Mouse (Mus musculus) liver, embryonic 14.5 days (tissue): Measurements from ENCODE around the gene 1700016C15Rik. TPM values are rescaled to one million over a fixed set of nuclear protein-coding genes. Genes with fewer than 3 reads are reported as not detected.

ENCODE experiments used
- ATAC-seq: fragments of 200-750 bp; cut with Nextera tagmentation; 2 replicates; pipeline ENCODE4 v1.8.0; 2017; ENCODE audit warnings: moderate number of reproducible peaks, mild to moderate bottlenecking, moderate library complexity; ENCODE audit not compliant: insufficient read depth
- DNase-seq, 3 experiments: peaks; one replicate each; pipeline ENCODE4 v3.0.0-alpha.2; 2012 to 2013; ENCODE audit warnings: low read depth in 3 of 3, low spot score in 3 of 3
- H3K27ac ChIP-seq: fragments of 300-500 bp; sonication (generic); 2 replicates; pipeline ENCODE4 v1.5.1; 2014; ENCODE audit warnings: moderate library complexity, mild to moderate bottlenecking, control low read depth, inconsistent platforms
- H3K27me3 ChIP-seq: fragments of 300-500 bp; sonication (generic); 2 replicates; pipeline ENCODE4 v1.6.1; 2014; ENCODE audit warnings: mild to moderate bottlenecking, low read length, moderate library complexity; ENCODE audit not compliant: control insufficient read depth, insufficient read depth
- H3K36me3 ChIP-seq: fragments of 300-500 bp; sonication (generic); replicated peaks from 2 replicates; pipeline ENCODE4 v1.6.1; 2014; ENCODE audit warnings: low read depth; ENCODE audit not compliant: control insufficient read depth, insufficient read depth
- H3K4me1 ChIP-seq, 2 experiments: fragments of 200-500 bp in 1 of 2; fragments of 300-500 bp in 1 of 2; sonication (generic) in 1 of 2; replicated peaks; 2 replicates each; pipeline ENCODE4 v1.6.1; 2012 to 2014; ENCODE audit warnings: antibody characterized with exemption in 1 of 2, inconsistent platforms in 1 of 2, low read length in 1 of 2; ENCODE audit not compliant: control insufficient read depth in 2 of 2, insufficient read depth in 2 of 2
- H3K4me2 ChIP-seq: fragments of 300-500 bp; sonication (generic); 2 replicates; pipeline ENCODE4 v1.6.1; 2014; ENCODE audit warnings: low read depth, mild to moderate bottlenecking, control low read depth, moderate library complexity
- H3K4me3 ChIP-seq, 2 experiments: fragments of 200-500 bp in 1 of 2; fragments of 300-500 bp in 1 of 2; sonication (generic) in 1 of 2; 2 replicates each; pipeline ENCODE4 v1.5.1; 2012 to 2014; ENCODE audit warnings: low read depth in 2 of 2, low read length in 2 of 2, mild to moderate bottlenecking in 2 of 2, control low read depth in 1 of 2, inconsistent platforms in 1 of 2, moderate library complexity in 1 of 2; ENCODE audit not compliant: insufficient read depth in 1 of 2
- H3K9ac ChIP-seq: fragments of 300-500 bp; sonication (generic); replicated peaks from 2 replicates; pipeline ENCODE4 v1.6.1; 2014; ENCODE audit warnings: mild to moderate bottlenecking, control low read depth, moderate library complexity
- H3K9me3 ChIP-seq: fragments of 300-500 bp; sonication (generic); 2 replicates; pipeline ENCODE4 v1.6.1; 2016; ENCODE audit warnings: low read length, mixed read lengths; ENCODE audit not compliant: control insufficient read depth
- CTCF ChIP-seq: IDR thresholded peaks from 2 replicates; pipeline ENCODE4 v1.5.1; 2016; ENCODE audit warnings: antibody characterized with exemption, low read depth, control low read depth
- EP300 ChIP-seq: IDR thresholded peaks from 2 replicates; pipeline ENCODE4 v1.6.1; 2016; ENCODE audit warnings: antibody characterized with exemption, low read depth
- WGBS: fragments of 180-500 bp; shearing (Covaris S2); extraction: QIAGEN DNeasy Blood & Tissue Kit; methylation state at CpG from one replicate; pipeline ENCODE4 v1.1.7; 2014; ENCODE audit not compliant: insufficient replicate concordance; 5-methylcytosine and 5-hydroxymethylcytosine counted together
- polyA plus RNA-seq, 2 experiments: library from polyadenylated mRNA; depleted of rRNA in 1 of 2; stranded (reverse) in 1 of 2; unstranded in 1 of 2; fragments of >200 nt; fragmentation: Nextera tagmentation in 1 of 2; extraction: Ambion mirVana in 1 of 2; gene quantifications; 2 replicates each; pipeline versions ENCODE4 v1.2.1 to v1.2.3; 2012 to 2014

Gene 1700016C15Rik
- polyA plus RNA-seq, 2 experiments: not detected

DNA sequence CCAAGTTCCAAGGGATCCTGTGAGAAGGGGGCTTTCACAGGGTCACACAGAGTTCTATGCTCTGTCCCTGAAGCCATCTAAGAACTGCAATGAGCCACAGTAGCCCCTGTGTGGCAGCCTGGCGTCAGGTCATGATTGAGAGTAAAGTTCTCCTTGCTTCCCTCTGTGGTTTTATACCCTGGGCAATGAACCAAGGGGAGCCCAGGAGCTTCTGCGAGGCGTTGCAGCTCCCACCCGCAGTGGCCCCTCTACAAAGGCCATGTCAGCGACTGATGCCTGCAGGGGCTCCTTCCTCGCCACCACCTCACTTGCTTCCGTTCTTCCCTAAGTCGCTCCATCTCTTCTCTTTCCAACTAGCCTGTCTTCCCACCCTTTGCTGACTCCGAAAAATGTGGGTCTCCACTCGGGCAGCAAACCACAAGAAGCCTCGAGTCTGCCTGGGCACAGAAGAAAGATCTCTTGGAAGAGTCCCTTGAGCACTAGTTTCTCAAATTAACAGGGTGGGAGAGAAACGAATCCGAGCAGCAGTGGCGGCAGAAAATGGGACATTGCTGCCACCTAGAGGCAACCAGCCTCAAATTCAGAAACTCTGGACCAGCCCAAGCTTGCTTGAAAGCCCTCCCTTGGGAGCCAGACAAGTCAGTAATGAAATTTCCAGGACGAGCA lies 27.0 kb upstream of the 1700016C15Rik start:
- no peak overlapping the region; the same call in 1 of the 2 replicates for H3K9ac ChIP-seq
- TF ChIP-seq EP300 (no peak), CTCF (peak; percentile 76)
- H3K36me3 ChIP-seq: no peaks in the 10 kb centered on the region
- H3K9me3 ChIP-seq: no peaks in the 10 kb centered on the region
- peak overlapping the region; percentile 41 to 53 for H3K4me3 ChIP-seq
- no peaks in the 10 kb centered on the region for H3K4me1 ChIP-seq
- no peak for DNase-seq
- 2% methylated on average over 15 of the region's 15 CpGs for WGBS
- peak; percentile 54; the same call in 1 of the 2 replicates for ATAC-seq
- peak overlapping the region; percentile 68 for H3K4me2 ChIP-seq
- H3K27me3 ChIP-seq: no peaks in the 10 kb centered on the region
- H3K27ac ChIP-seq: no peak overlapping the region

DNA sequence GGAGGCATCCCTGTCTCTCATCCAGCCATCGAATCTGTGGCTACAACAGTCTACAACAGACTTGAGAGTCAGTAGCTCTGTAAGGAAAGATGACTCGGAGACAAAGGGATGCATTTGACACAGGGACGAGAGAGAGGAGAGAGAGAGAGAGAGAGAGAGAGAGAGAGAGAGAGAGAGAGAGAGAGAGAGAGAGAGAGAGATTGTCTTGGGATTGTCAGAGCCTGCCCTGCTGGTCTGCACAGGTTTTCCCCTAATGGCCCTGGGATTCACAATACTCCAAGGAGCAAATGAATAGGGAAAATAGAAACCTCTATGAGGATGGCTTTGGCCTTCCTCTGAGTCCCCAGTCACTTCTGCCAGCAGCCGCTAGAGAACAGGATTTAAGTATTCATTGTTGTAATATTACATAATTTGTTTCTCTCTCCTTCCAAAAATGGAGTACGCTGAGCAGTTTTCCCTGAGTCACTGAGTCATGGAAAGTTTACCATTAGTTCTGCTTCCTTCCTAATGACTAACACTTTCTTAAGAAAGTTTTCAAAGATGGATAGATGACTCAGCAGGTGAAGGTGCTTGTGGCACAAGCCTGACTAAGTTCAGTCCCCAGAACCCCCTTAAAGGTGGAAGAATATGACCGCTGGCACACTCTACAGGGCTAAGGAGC lies 26.3 kb upstream of the 1700016C15Rik start:
- no peak overlapping the region for H3K27ac ChIP-seq
- DNase-seq: no peak
- TF ChIP-seq CTCF: no peak
- TF ChIP-seq EP300: no peak
- H3K4me1 ChIP-seq: no peaks in the 10 kb centered on the region
- no peaks in the 10 kb centered on the region for H3K36me3 ChIP-seq
- no peaks in the 10 kb centered on the region for H3K9me3 ChIP-seq
- H3K27me3 ChIP-seq: no peaks in the 10 kb centered on the region
- peak overlapping the region; percentile 68 for H3K4me2 ChIP-seq
- no peak for ATAC-seq
- 43% methylated on average over 6 of the region's 6 CpGs for WGBS
- no peak overlapping the region for H3K4me3 ChIP-seq
- no peak overlapping the region; the same call in 1 of the 2 replicates for H3K9ac ChIP-seq

DNA sequence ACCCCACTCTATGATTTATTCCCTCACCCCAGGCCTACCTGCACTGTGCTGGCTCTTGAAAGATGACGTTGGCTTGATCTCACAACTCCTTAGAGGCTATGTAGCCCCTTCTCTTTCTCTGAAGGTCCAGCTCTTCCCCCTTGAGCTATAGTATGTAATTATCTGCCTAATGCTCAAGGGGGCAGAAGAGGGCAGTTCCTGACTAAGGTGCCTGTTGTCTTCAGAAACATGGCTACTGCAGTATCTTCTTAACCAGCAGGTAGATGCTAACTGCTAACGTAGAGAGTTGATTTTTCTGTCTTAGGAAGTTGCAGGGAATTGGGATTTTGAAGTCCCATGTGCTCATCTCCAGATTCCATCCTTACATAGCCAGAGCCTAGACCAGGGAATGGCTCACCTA lies 24.4 kb upstream of the 1700016C15Rik start:
- WGBS: 24% methylated on average over 2 of the region's 2 CpGs
- H3K9me3 ChIP-seq: no peaks in the 10 kb centered on the region

DNA sequence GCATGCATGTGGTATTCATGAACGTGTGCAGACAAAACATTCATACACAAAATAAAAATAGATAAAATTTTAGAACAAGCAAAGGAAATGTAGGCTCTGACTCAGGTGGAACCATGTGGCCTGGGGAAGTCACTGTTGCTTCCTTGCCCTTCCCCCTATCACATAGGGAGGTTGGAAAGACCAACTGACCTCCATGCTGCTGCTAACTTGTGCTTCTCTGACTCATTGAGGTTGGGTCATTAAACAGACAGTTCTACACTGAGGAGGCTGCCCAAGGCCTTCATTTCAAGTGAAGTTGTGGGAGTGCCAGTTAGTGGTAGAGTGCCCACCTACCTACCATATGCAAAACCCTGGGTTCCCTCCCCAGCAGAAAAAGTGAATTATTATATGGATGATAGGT lies 22.0 kb upstream of the 1700016C15Rik start:
- Histone ChIP-seq H3K9me3 (no peaks in the 10 kb centered on the region), H3K4me3 (no peak overlapping the region), H3K27ac (no peak overlapping the region), H3K4me1 (peaks cover 3% of the 10 kb centered on the region in 2 experiments; a peak in 1 of 4 replicates), H3K27me3 (no peaks in the 10 kb centered on the region), H3K36me3 (no peaks in the 10 kb centered on the region), H3K4me2 (no peak overlapping the region), H3K9ac (no peak overlapping the region)
- DNase-seq (no peak), ATAC-seq (no peak)
- TF ChIP-seq EP300: no peak
- no peak for TF ChIP-seq CTCF
- 60% methylated on average over 1 of the region's 1 CpGs for WGBS

More for the DNA sequence above, 24.4 kb upstream of the 1700016C15Rik start:
- Histone ChIP-seq H3K4me3 (no peak overlapping the region), H3K9ac (no peak overlapping the region), H3K4me1 (no peaks in the 10 kb centered on the region), H3K36me3 (no peaks in the 10 kb centered on the region), H3K27me3 (no peaks in the 10 kb centered on the region), H3K27ac (no peak overlapping the region), H3K4me2 (no peak overlapping the region)
- ATAC-seq (no peak), DNase-seq (no peak)
- no peak for TF ChIP-seq EP300
- TF ChIP-seq CTCF: peak; percentile 48

DNA sequence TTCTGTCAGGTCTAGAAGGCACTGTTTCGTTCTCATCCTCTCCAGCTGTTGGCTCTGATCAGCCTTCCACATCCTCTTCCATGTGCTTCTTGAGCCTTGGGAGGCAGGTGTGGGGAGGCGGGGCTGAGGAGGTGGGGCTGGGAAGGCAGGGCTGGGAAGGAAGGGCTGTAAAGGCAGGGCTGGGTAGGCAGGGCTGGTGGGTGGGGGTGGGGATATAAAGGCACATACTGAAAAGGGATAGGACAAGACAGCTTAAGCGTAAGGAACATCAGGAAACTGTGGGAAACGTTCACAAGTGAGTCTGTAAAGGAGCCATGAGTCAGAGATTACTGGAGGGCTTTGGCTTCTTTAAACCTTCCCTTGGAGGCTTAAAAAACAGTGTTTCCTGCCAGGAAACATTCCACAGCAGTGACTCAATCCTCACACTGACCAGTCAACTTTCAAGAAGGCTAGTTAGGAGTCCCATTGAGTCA lies 21.0 kb upstream of the 1700016C15Rik start:
- no peak for DNase-seq

More for the DNA sequence above, 21.0 kb upstream of the 1700016C15Rik start:
- Histone ChIP-seq H3K27me3 (no peaks in the 10 kb centered on the region), H3K27ac (no peak overlapping the region), H3K4me2 (no peak overlapping the region), H3K4me1 (peaks cover 3% of the 10 kb centered on the region in 2 experiments; a peak in 1 of 4 replicates), H3K9ac (no peak overlapping the region), H3K4me3 (no peak overlapping the region), H3K9me3 (no peaks in the 10 kb centered on the region), H3K36me3 (no peaks in the 10 kb centered on the region)
- WGBS: 39% methylated on average over 4 of the region's 4 CpGs
- TF ChIP-seq CTCF (no peak), EP300 (no peak)
- ATAC-seq: no peak
